ENCODE assay signal across 23 mouse cellular contexts in the genomic region with DNA sequence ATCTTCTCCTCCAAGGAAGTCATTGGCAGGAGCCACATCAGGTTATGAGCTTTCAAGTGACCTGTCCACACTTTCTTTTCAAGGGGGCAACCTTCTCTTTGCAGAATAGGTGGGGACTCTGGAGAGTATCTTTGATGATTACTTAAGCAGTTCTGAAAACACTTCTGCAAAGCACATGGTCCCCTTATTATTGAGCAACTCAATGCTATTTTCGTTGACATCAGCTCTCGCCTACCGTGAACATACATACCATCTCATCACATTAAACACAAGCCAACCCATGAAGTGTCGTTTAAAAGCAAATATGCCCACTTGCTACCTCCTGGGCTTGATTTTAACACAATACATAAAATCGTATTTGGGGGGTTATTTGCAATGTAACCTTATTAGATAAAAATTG.
"Had no signal": no experiment of that assay in that cellular context is flagged by ENCODE, and none has a peak within 500 bp of the region (broad histone marks: within the 10 kb centered on the region; RNA-seq: fewer than 3 reads in every experiment).

No protein-coding gene starts in this region.

- H3K9me3 ChIP-seq: heart, embryonic 10.5 days; heart, embryonic 12.5 days; hindbrain, embryonic 10.5 days; hindbrain, embryonic 12.5 days; limb, embryonic 13.5 days; limb, embryonic 15.5 days; liver, embryonic 12.5 days had no signal

- H3K9ac ChIP-seq: heart, embryonic 12.5 days; hindbrain, embryonic 12.5 days; hindbrain, embryonic 14.5 days; limb, embryonic 13.5 days; limb, embryonic 15.5 days; liver, embryonic 12.5 days; liver, embryonic 14.5 days had no signal

- H3K4me3 ChIP-seq: heart, embryonic 10.5 days; heart, embryonic 12.5 days; hindbrain, embryonic 10.5 days; hindbrain, embryonic 12.5 days; layer of hippocampus, adult 2 months; left cerebral cortex, adult 2 months; limb, embryonic 13.5 days; limb, embryonic 15.5 days; liver, embryonic 12.5 days had no signal

- H3K27me3 ChIP-seq: heart, embryonic 12.5 days; hindbrain, embryonic 12.5 days; limb, embryonic 13.5 days; limb, embryonic 15.5 days; liver, embryonic 12.5 days had no signal

- H3K27ac ChIP-seq: heart, embryonic 10.5 days; hindbrain, embryonic 10.5 days; hindbrain, embryonic 12.5 days; hindbrain, embryonic 14.5 days; layer of hippocampus, adult 2 months; left cerebral cortex, adult 2 months; limb, embryonic 13.5 days; limb, embryonic 15.5 days; liver, embryonic 12.5 days; liver, embryonic 14.5 days had no signal

- H3K4me2 ChIP-seq: heart, embryonic 12.5 days; hindbrain, embryonic 12.5 days; hindbrain, embryonic 14.5 days; limb, embryonic 13.5 days; limb, embryonic 15.5 days; liver, embryonic 12.5 days had no signal

- ATAC-seq: hindbrain, embryonic 16.5 days; inflammation-experienced regulatory T-cells, adult 6 months; intestine, postnatal 0 days; liver, embryonic 12.5 days had no signal

- H3K4me1 ChIP-seq: hindbrain, embryonic 12.5 days; limb, embryonic 13.5 days; limb, embryonic 15.5 days had no signal

- DNase-seq: gastrocnemius, postnatal 14 days; gastrocnemius, postnatal 36 days; heart, postnatal 10 days; heart, postnatal 4 days; kidney, adult 18-20 months; kidney, adult 8-10 months; kidney, postnatal 10 days; kidney, postnatal 25 days; kidney, postnatal 4 days had no signal

- H3K36me3 ChIP-seq: heart, embryonic 10.5 days; heart, embryonic 12.5 days; hindbrain, embryonic 10.5 days; hindbrain, embryonic 12.5 days; limb, embryonic 13.5 days; limb, embryonic 15.5 days; liver, embryonic 12.5 days had no signal
